Mouse (Mus musculus) bone marrow macrophage, adult 2 months (primary cell): ENCODE measurements around the gene Cdca3.

Experiments
- CTCF ChIP-seq: IDR thresholded peaks from 2 replicates; pipeline ENCODE4 v1.5.1; 2012; ENCODE audit warnings: low read depth, mild to moderate bottlenecking, low read length, moderate library complexity
- POLR2A ChIP-seq: IDR thresholded peaks from 2 replicates; pipeline ENCODE4 v1.6.1; 2012; ENCODE audit warnings: mild to moderate bottlenecking, low read depth, low read length, borderline replicate concordance

GRCm38 (mm10) chr6:124811403-124811665 lies 18.0 kb upstream of the Cdca3 start:
- TF ChIP-seq CTCF (no peak), POLR2A (no peak)
